Mouse (Mus musculus): Measurements from ENCODE around the gene Sike1. TPM values are rescaled to one million over a fixed set of nuclear protein-coding genes. Genes with fewer than 3 reads are reported as not detected.
A peak's percentile ranks its signal among the peaks of the same experiment; 100 is the strongest.

Sike1 gene
- 32.6 and 34.6 TPM in 2 replicates for polyA plus RNA-seq (2012; rRNA removed)

DNA sequence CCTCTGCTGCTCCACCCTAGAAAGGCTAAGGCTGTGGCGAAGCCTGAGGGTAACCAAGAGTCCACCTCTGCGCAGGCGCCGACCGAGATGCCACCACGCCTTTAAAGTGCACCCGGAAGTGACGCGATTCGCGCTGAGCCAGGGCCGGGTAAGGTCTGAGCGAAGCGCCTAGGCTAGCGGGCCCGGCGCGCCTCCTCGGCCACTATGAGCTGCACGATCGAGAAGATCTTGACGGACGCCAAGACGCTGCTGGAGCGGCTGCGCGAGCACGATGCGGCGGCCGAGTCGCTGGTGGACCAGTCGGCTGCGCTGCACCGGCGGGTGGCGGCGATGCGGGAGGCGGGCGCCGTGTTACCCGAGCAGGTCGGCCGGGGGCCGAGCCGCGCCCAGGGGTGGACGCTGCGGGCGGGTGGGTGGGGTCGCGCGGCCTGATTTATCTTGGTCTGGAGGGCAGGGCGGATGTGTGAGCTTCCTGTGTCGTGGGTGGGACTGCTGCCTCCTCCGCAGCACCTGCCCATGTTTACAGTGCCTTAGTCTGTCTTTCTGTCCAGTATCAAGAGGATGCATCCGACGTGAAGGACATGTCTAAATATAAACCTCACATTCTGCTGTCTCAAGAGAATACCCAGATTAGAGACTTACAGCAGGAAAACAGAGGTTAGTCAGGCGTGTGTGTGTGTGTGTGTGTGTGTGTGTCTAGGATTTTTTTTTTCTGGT is at the start of gene Sike1:
Sike1 (plus strand) TSS at position 104 of the 717 bp plus-strand sequence.
- under 1% methylated on average over 58 of the region's 60 CpGs for WGBS

GRCm38 (mm10) chr3:102946312-102946711 is 49.2 kb upstream of the Sike1 start:
- H3K36me3 ChIP-seq (ENCODE audit: control insufficient read depth, insufficient read depth, low read length) = no peaks in the 10 kb centered on the region
- H3K4me1 ChIP-seq (replicated peaks; ENCODE audit: control insufficient read depth, insufficient read depth, low read length) = no peaks in the 10 kb centered on the region
- WGBS = 89% methylated on average over 3 of the region's 3 CpGs
- no peak overlapping the region for H3K27ac ChIP-seq (ENCODE audit: control insufficient read depth, insufficient read depth, low read length)
- no peak for DNase-seq
- H3K27me3 ChIP-seq (ENCODE audit: control insufficient read depth, insufficient read depth, low read length) = no peaks in the 10 kb centered on the region; the same call in 1 of the 2 replicates
- H3K4me3 ChIP-seq (ENCODE audit: control insufficient read depth, insufficient read depth, low read length) = no peak overlapping the region
- TF ChIP-seq POLR2A (IDR thresholded peaks at IDR 0.05; ENCODE audit: control insufficient read depth, extremely low read depth, insufficient read depth, low read length, poor library complexity) (no peak), CTCF (IDR thresholded peaks at IDR 0.05; ENCODE audit: borderline replicate concordance, control insufficient read depth, extremely low read depth, insufficient read depth, low read length, poor library complexity) (no peak)

More for the DNA sequence above, at the start of gene Sike1:
- H3K36me3 ChIP-seq (ENCODE audit: control insufficient read depth, insufficient read depth, low read length) = peaks cover 15% of the 10 kb centered on the region
- peak; percentile 94 for DNase-seq
- peak; percentile 72 for TF ChIP-seq POLR2A (IDR thresholded peaks at IDR 0.05; ENCODE audit: control insufficient read depth, extremely low read depth, insufficient read depth, low read length, poor library complexity)
- 0 out of 2 replicates have a peak, but pooled peaks have one; percentile 53 for TF ChIP-seq CTCF (IDR thresholded peaks at IDR 0.05; ENCODE audit: borderline replicate concordance, control insufficient read depth, extremely low read depth, insufficient read depth, low read length, poor library complexity)
- peak within 1 kb of the TSS; percentile 17 for H3K27ac ChIP-seq (ENCODE audit: control insufficient read depth, insufficient read depth, low read length)
- H3K27me3 ChIP-seq (ENCODE audit: control insufficient read depth, insufficient read depth, low read length) = no peaks in the 10 kb centered on the region
- H3K4me3 ChIP-seq (ENCODE audit: control insufficient read depth, insufficient read depth, low read length) = peak within 1 kb of the TSS; percentile 80
- peaks cover 2% of the 10 kb centered on the region for H3K4me1 ChIP-seq (replicated peaks; ENCODE audit: control insufficient read depth, insufficient read depth, low read length)

- no peaks in the 10 kb centered on the region for H3K36me3 ChIP-seq (ENCODE audit: control insufficient read depth, insufficient read depth, low read length)
- WGBS = 66% methylated on average over 5 of the region's 5 CpGs
- no peaks in the 10 kb centered on the region; the same call in 1 of the 2 replicates for H3K27me3 ChIP-seq (ENCODE audit: control insufficient read depth, insufficient read depth, low read length)
- H3K4me1 ChIP-seq (replicated peaks; ENCODE audit: control insufficient read depth, insufficient read depth, low read length) = no peaks in the 10 kb centered on the region
- H3K4me3 ChIP-seq (ENCODE audit: control insufficient read depth, insufficient read depth, low read length) = no peak overlapping the region
- TF ChIP-seq CTCF (IDR thresholded peaks at IDR 0.05; ENCODE audit: borderline replicate concordance, control insufficient read depth, extremely low read depth, insufficient read depth, low read length, poor library complexity) = no peak
- no peak for TF ChIP-seq POLR2A (IDR thresholded peaks at IDR 0.05; ENCODE audit: control insufficient read depth, extremely low read depth, insufficient read depth, low read length, poor library complexity)
- H3K27ac ChIP-seq (ENCODE audit: control insufficient read depth, insufficient read depth, low read length) = no peak overlapping the region
- DNase-seq = no peak
Measured at GRCm38 (mm10) chr3:102946861-102947260, 48.6 kb upstream of the Sike1 start.

- H3K4me3 ChIP-seq (ENCODE audit: control insufficient read depth, insufficient read depth, low read length) = no peak overlapping the region
- H3K27me3 ChIP-seq (ENCODE audit: control insufficient read depth, insufficient read depth, low read length) = no peaks in the 10 kb centered on the region
- H3K4me1 ChIP-seq (replicated peaks; ENCODE audit: control insufficient read depth, insufficient read depth, low read length) = no peaks in the 10 kb centered on the region
- WGBS = 95% methylated on average over 12 of the region's 12 CpGs
- H3K36me3 ChIP-seq (ENCODE audit: control insufficient read depth, insufficient read depth, low read length) = no peaks in the 10 kb centered on the region
- TF ChIP-seq POLR2A (IDR thresholded peaks at IDR 0.05; ENCODE audit: control insufficient read depth, extremely low read depth, insufficient read depth, low read length, poor library complexity) (no peak), CTCF (IDR thresholded peaks at IDR 0.05; ENCODE audit: borderline replicate concordance, control insufficient read depth, extremely low read depth, insufficient read depth, low read length, poor library complexity) (no peak)
- DNase-seq = no peak
- H3K27ac ChIP-seq (ENCODE audit: control insufficient read depth, insufficient read depth, low read length) = no peak overlapping the region
Measured at GRCm38 (mm10) chr3:102954476-102954875, 41.0 kb upstream of the Sike1 start.

- Histone ChIP-seq H3K27me3 (ENCODE audit: control insufficient read depth, insufficient read depth, low read length) (no peaks in the 10 kb centered on the region), H3K27ac (ENCODE audit: control insufficient read depth, insufficient read depth, low read length) (no peak overlapping the region), H3K36me3 (ENCODE audit: control insufficient read depth, insufficient read depth, low read length) (no peaks in the 10 kb centered on the region), H3K4me1 (replicated peaks; ENCODE audit: control insufficient read depth, insufficient read depth, low read length) (no peaks in the 10 kb centered on the region), H3K4me3 (ENCODE audit: control insufficient read depth, insufficient read depth, low read length) (no peak overlapping the region)
- TF ChIP-seq POLR2A (IDR thresholded peaks at IDR 0.05; ENCODE audit: control insufficient read depth, extremely low read depth, insufficient read depth, low read length, poor library complexity) (no peak), CTCF (IDR thresholded peaks at IDR 0.05; ENCODE audit: borderline replicate concordance, control insufficient read depth, extremely low read depth, insufficient read depth, low read length, poor library complexity) (no peak)
- DNase-seq = no peak
- WGBS = 90% methylated on average over 3 of the region's 3 CpGs
Measured at GRCm38 (mm10) chr3:102955143-102955542, 40.4 kb upstream of the Sike1 start.

GRCm38 (mm10) chr3:102955596-102955995 is 39.9 kb upstream of the Sike1 start:
- H3K4me3 ChIP-seq (ENCODE audit: control insufficient read depth, insufficient read depth, low read length) = no peak overlapping the region
- no peak for DNase-seq
- H3K4me1 ChIP-seq (replicated peaks; ENCODE audit: control insufficient read depth, insufficient read depth, low read length) = no peaks in the 10 kb centered on the region
- no peaks in the 10 kb centered on the region for H3K36me3 ChIP-seq (ENCODE audit: control insufficient read depth, insufficient read depth, low read length)
- WGBS = 86% methylated on average over 3 of the region's 3 CpGs
- TF ChIP-seq POLR2A (IDR thresholded peaks at IDR 0.05; ENCODE audit: control insufficient read depth, extremely low read depth, insufficient read depth, low read length, poor library complexity) (no peak), CTCF (IDR thresholded peaks at IDR 0.05; ENCODE audit: borderline replicate concordance, control insufficient read depth, extremely low read depth, insufficient read depth, low read length, poor library complexity) (no peak)
- no peak overlapping the region for H3K27ac ChIP-seq (ENCODE audit: control insufficient read depth, insufficient read depth, low read length)
- no peaks in the 10 kb centered on the region for H3K27me3 ChIP-seq (ENCODE audit: control insufficient read depth, insufficient read depth, low read length)

Data from thymus, adult 2 months (tissue).